Mouse (Mus musculus) thymus, postnatal 0 days (tissue): ENCODE data around the gene Pcdh9. TPM values are rescaled to one million over a fixed set of nuclear protein-coding genes. Genes with fewer than 3 reads are reported as not detected.

Experiments
- DNase-seq: peaks from one replicate; pipeline ENCODE4 v3.0.0-alpha.2; 2015; ENCODE audit warnings: low spot score
- polyA plus RNA-seq: library from polyadenylated mRNA; unstranded; fragments of >200 nt; fragmentation: Nextera tagmentation; extraction: Ambion mirVana; gene quantifications from 2 replicates; pipeline ENCODE4 v1.2.1, GENCODE M21; 2015

Pcdh9 gene
- polyA plus RNA-seq, 1 experiment from 2014 or later, result 0.79 TPM

GRCm38 (mm10) chr14:93039326-93040221 lies 850.9 kb downstream of the Pcdh9 start:
- DNase-seq, result no peak

- DNase-seq, result no peak
Observed at GRCm38 (mm10) chr14:93009147-93010064, 881.1 kb downstream of the Pcdh9 start.
